ENCODE assay signal across 8 mouse cellular contexts in genomic region chr7:105777797-105778552, GRCm38 (mm10). TPM values are rescaled to one million over a fixed set of nuclear protein-coding genes. Genes with fewer than 3 reads are reported as not detected.
DNase-seq lines count a peak whose midpoint lies in the region; ATAC-seq and TF ChIP-seq lines count a peak whose summit lies in the region.

No protein-coding gene starts in this region.

- peaks cover 15% of the 10 kb centered on the region; the same call in 1 of the 2 replicates for H3K4me1 ChIP-seq in spleen, adult 2 months (ENCODE audit: control insufficient read depth, insufficient read depth, insufficient read length)
- peaks cover 16% of the 10 kb centered on the region for H3K4me1 ChIP-seq in forebrain, embryonic 14.5 days (ENCODE audit: control insufficient read depth, insufficient read depth, low read length)
- peaks cover 36% of the 10 kb centered on the region for H3K4me1 ChIP-seq in limb, embryonic 10.5 days
- H3K4me1 ChIP-seq in midbrain, embryonic 10.5 days, result peaks cover 47% of the 10 kb centered on the region

- no peaks in the 10 kb centered on the region for H3K27me3 ChIP-seq in spleen, adult 2 months (ENCODE audit: control insufficient read depth, insufficient read depth, low read length)
- H3K27me3 ChIP-seq in forebrain, embryonic 14.5 days (replicated peaks; ENCODE audit: control insufficient read depth, insufficient read depth, low read length), result no peaks in the 10 kb centered on the region
- no peaks in the 10 kb centered on the region for H3K27me3 ChIP-seq in limb, embryonic 10.5 days (ENCODE audit: low read depth, poor library complexity, severe bottlenecking)
- no peaks in the 10 kb centered on the region for H3K27me3 ChIP-seq in midbrain, embryonic 10.5 days (ENCODE audit: low read depth, poor library complexity, severe bottlenecking)

- H3K4me2 ChIP-seq in forebrain, embryonic 14.5 days (ENCODE audit: low read length), result no peak overlapping the region

- TF ChIP-seq POLR2A in spleen, adult 2 months (IDR thresholded peaks at IDR 0.05; ENCODE audit: low read depth, low read length), result no peak

- intact Hi-C loops in heart, postnatal 36 days (cut with DNase I), result loop anchor here (2.0 kb wide), 1 partner anchor 31 kb away; no protein-coding TSS in a partner anchor

- H3K9ac ChIP-seq in forebrain, embryonic 14.5 days (ENCODE audit: low read length), result peak overlapping the region; percentile 22; the same call in 1 of the 2 replicates

- peak; percentile 41 for ATAC-seq in forebrain, embryonic 14.5 days

- 0 out of 2 replicates have a peak overlapping the region, but pooled peaks have one; percentile 25 for H3K27ac ChIP-seq in spleen, adult 2 months (ENCODE audit: insufficient read depth, low read length)
- H3K27ac ChIP-seq in forebrain, embryonic 14.5 days (ENCODE audit: low read depth, low read length), result no peak overlapping the region; the same call in 1 of the 2 replicates
- peak overlapping the region; percentile 93 for H3K27ac ChIP-seq in limb, embryonic 10.5 days
- H3K27ac ChIP-seq in midbrain, embryonic 10.5 days (replicated peaks), result peak overlapping the region; percentile 60

- no peak for TF ChIP-seq CTCF in spleen, adult 2 months (IDR thresholded peaks at IDR 0.05; ENCODE audit: extremely low read depth, insufficient read depth, insufficient read length, insufficient replicate concordance)

- no peak overlapping the region for H3K4me3 ChIP-seq in spleen, adult 2 months (ENCODE audit: extremely low read depth, insufficient read depth, insufficient read length)
- H3K4me3 ChIP-seq in forebrain, embryonic 14.5 days (ENCODE audit: low read depth, low read length), result no peak overlapping the region
- peak overlapping the region; percentile 50 for H3K4me3 ChIP-seq in limb, embryonic 10.5 days
- peak overlapping the region; percentile 14; the same call in 1 of the 2 replicates for H3K4me3 ChIP-seq in midbrain, embryonic 10.5 days

- H3K36me3 ChIP-seq in spleen, adult 2 months (ENCODE audit: control insufficient read depth, insufficient read depth, low read length), result no peaks in the 10 kb centered on the region
- H3K36me3 ChIP-seq in forebrain, embryonic 14.5 days (ENCODE audit: control insufficient read depth, insufficient read depth, low read length), result peaks cover 81% of the 10 kb centered on the region
- H3K36me3 ChIP-seq in limb, embryonic 10.5 days, result peaks cover 82% of the 10 kb centered on the region
- H3K36me3 ChIP-seq in midbrain, embryonic 10.5 days, result peaks cover 68% of the 10 kb centered on the region

- 20% methylated on average over 13 of the region's 13 CpGs for whole genome bisulfite sequencing in spleen, adult 2 months
- WGBS in forebrain, embryonic 14.5 days, result 77% methylated on average over 13 of the region's 13 CpGs
- WGBS in limb, embryonic 10.5 days, result 19% methylated on average over 13 of the region's 13 CpGs
- 70% methylated on average over 13 of the region's 13 CpGs for WGBS in midbrain, embryonic 10.5 days

- DNase-seq in spleen, adult 2 months (ENCODE audit: low read depth in 1 of 2, low spot score in 2 of 2), result no peak
- no peak for DNase-seq in spleen, postnatal 10 days (ENCODE audit: low spot score in 2 of 2)
- no peak for DNase-seq in forebrain, embryonic 14.5 days (ENCODE audit: low spot score)
- peak; percentile 69 to 75 for DNase-seq in heart, postnatal 36 days
- peak; percentile 92 for DNase-seq in limb, embryonic 10.5 days (ENCODE audit: low spot score)
- DNase-seq in midbrain, embryonic 10.5 days (ENCODE audit: low spot score), result peak; percentile 48
- DNase-seq in right cerebral cortex, adult 2 months (ENCODE audit: low spot score in 2 of 2), result no peak
- no peak for DNase-seq in right cerebral cortex, adult 18-20 months

- no peaks in the 10 kb centered on the region for H3K9me3 ChIP-seq in forebrain, embryonic 14.5 days (replicated peaks; ENCODE audit: control insufficient read depth, low read length)
- H3K9me3 ChIP-seq in limb, embryonic 10.5 days (replicated peaks), result no peaks in the 10 kb centered on the region
- H3K9me3 ChIP-seq in midbrain, embryonic 10.5 days (replicated peaks), result no peaks in the 10 kb centered on the region

RNA-seq across cellular contexts. Expression of gene Dchs1, which starts 9.5 kb away (rescaled TPM):
- polyA plus RNA-seq in spleen, adult 2 months (2012; rRNA removed), result 6.7 and 7.4 TPM in 2 replicates
- polyA plus RNA-seq in forebrain, embryonic 14.5 days (2014; fragmentation: Nextera tagmentation; extraction: Ambion mirVana), result 18.3 and 21.7 TPM in 2 replicates
- 1 to 10 TPM; 8.6 to 9.8 TPM for total RNA-seq in heart, postnatal 36 days (2021)
- 17.3 and 21.2 TPM in 2 replicates for polyA plus RNA-seq in limb, embryonic 10.5 days (2016; fragmentation: Nextera tagmentation; extraction: Ambion mirVana)
- polyA plus RNA-seq in midbrain, embryonic 10.5 days (2016; fragmentation: Nextera tagmentation; extraction: Ambion mirVana), result 6.7 and 10.1 TPM in 2 replicates

RNA-seq across cellular contexts. Expression of gene Tpp1, which starts 25.9 kb away (rescaled TPM):
- 83.3 and 87.4 TPM in 2 replicates for polyA plus RNA-seq in spleen, adult 2 months (2012; rRNA removed)
- 41.1 and 44.3 TPM in 2 replicates for polyA plus RNA-seq in forebrain, embryonic 14.5 days (2014; fragmentation: Nextera tagmentation; extraction: Ambion mirVana)
- total RNA-seq in heart, postnatal 36 days (2021), result 10 to 100 TPM; 44.7 to 47.5 TPM
- 39.8 and 40.5 TPM in 2 replicates for polyA plus RNA-seq in limb, embryonic 10.5 days (2016; fragmentation: Nextera tagmentation; extraction: Ambion mirVana)
- polyA plus RNA-seq in midbrain, embryonic 10.5 days (2016; fragmentation: Nextera tagmentation; extraction: Ambion mirVana), result 66.1 and 66.9 TPM in 2 replicates

RNA-seq across cellular contexts. Expression of gene Mrpl17, which starts 32.9 kb away (rescaled TPM):
- polyA plus RNA-seq in spleen, adult 2 months (2012; rRNA removed), result 107 and 109 TPM in 2 replicates
- 182 and 221 TPM in 2 replicates for polyA plus RNA-seq in forebrain, embryonic 14.5 days (2014; fragmentation: Nextera tagmentation; extraction: Ambion mirVana)
- 100 to 1,000 TPM; 115 to 117 TPM for total RNA-seq in heart, postnatal 36 days (2021)
- 332 and 378 TPM in 2 replicates for polyA plus RNA-seq in limb, embryonic 10.5 days (2016; fragmentation: Nextera tagmentation; extraction: Ambion mirVana)
- 293 and 320 TPM in 2 replicates for polyA plus RNA-seq in midbrain, embryonic 10.5 days (2016; fragmentation: Nextera tagmentation; extraction: Ambion mirVana)

RNA-seq across cellular contexts. Expression of gene Taf10, which starts 33.8 kb away (rescaled TPM):
- polyA plus RNA-seq in spleen, adult 2 months (2012; rRNA removed), result 282 and 451 TPM in 2 replicates
- polyA plus RNA-seq in forebrain, embryonic 14.5 days (2014; fragmentation: Nextera tagmentation; extraction: Ambion mirVana), result 116 and 164 TPM in 2 replicates
- 100 to 1,000 TPM in 1 of 2 experiments, 10 to 100 TPM in 1; 97.5 to 100 TPM for total RNA-seq in heart, postnatal 36 days (2021)
- polyA plus RNA-seq in limb, embryonic 10.5 days (2016; fragmentation: Nextera tagmentation; extraction: Ambion mirVana), result 165 and 180 TPM in 2 replicates
- polyA plus RNA-seq in midbrain, embryonic 10.5 days (2016; fragmentation: Nextera tagmentation; extraction: Ambion mirVana), result 160 and 188 TPM in 2 replicates

RNA-seq across cellular contexts. Expression of gene Rrp8, which starts 40.8 kb away (rescaled TPM):
- 6.1 and 7.2 TPM in 2 replicates for polyA plus RNA-seq in spleen, adult 2 months (2012; rRNA removed)
- 19.3 and 20.3 TPM in 2 replicates for polyA plus RNA-seq in forebrain, embryonic 14.5 days (2014; fragmentation: Nextera tagmentation; extraction: Ambion mirVana)
- total RNA-seq in heart, postnatal 36 days (2021), result 10 to 100 TPM; 10.1 to 11.2 TPM
- 44.1 and 54.1 TPM in 2 replicates for polyA plus RNA-seq in limb, embryonic 10.5 days (2016; fragmentation: Nextera tagmentation; extraction: Ambion mirVana)
- 35.4 and 44.0 TPM in 2 replicates for polyA plus RNA-seq in midbrain, embryonic 10.5 days (2016; fragmentation: Nextera tagmentation; extraction: Ambion mirVana)

Comparison
In these comparisons a context has a peak if more than half of its experiments do, and no peak if none do; other contexts are left out.
1. DNase-seq: peak in heart, postnatal 36 days (2 of 2), limb, embryonic 10.5 days (single experiment) and midbrain, embryonic 10.5 days (single experiment); none in spleen, adult 2 months (0 of 2), spleen, postnatal 10 days (0 of 2), forebrain, embryonic 14.5 days (single experiment), right cerebral cortex, adult 2 months (0 of 2) and right cerebral cortex, adult 18-20 months (single experiment).
2. H3K4me3 ChIP-seq: peak in limb, embryonic 10.5 days (single experiment) and midbrain, embryonic 10.5 days (single experiment); none in spleen, adult 2 months (single experiment) and forebrain, embryonic 14.5 days (single experiment).